Mouse (Mus musculus): ENCODE data around the gene Kcnh4. TPM values are rescaled to one million over a fixed set of nuclear protein-coding genes. Genes with fewer than 3 reads are reported as not detected.
A peak's percentile ranks its signal among the peaks of the same experiment; 100 is the strongest.

Gene Kcnh4
- polyA plus RNA-seq, 2 experiments: not detected

GRCm38 (mm10) chr11:100778069-100778468, 18.3 kb upstream of the Kcnh4 start:
- Histone ChIP-seq H3K9me3 (ENCODE audit: control insufficient read depth, low read length) (no peaks in the 10 kb centered on the region), H3K9ac (replicated peaks) (no peak overlapping the region), H3K36me3 (replicated peaks; ENCODE audit: control insufficient read depth, insufficient read depth, low read depth) (peaks cover 16% of the 10 kb centered on the region), H3K27me3 (ENCODE audit: control insufficient read depth, insufficient read depth, low read length) (no peaks in the 10 kb centered on the region), H3K4me1 (replicated peaks; ENCODE audit: control insufficient read depth in 2 of 2, insufficient read depth in 2 of 2, low read length in 1 of 2) (no peaks in the 10 kb centered on the region), H3K4me3 (ENCODE audit: insufficient read depth in 1 of 2, low read depth in 2 of 2, low read length in 2 of 2) (no peak overlapping the region), H3K27ac (no peak overlapping the region), H3K4me2 (ENCODE audit: low read depth) (no peak overlapping the region)
- DNase-seq (ENCODE audit: low read depth in 3 of 3, low spot score in 3 of 3) (no peak), ATAC-seq (ENCODE audit: insufficient read depth) (no peak)
- TF ChIP-seq EP300 (IDR thresholded peaks at IDR 0.05; ENCODE audit: low read depth): no peak
- no peak for TF ChIP-seq CTCF (IDR thresholded peaks at IDR 0.05; ENCODE audit: low read depth)
- WGBS (ENCODE audit: insufficient replicate concordance): 41% methylated on average over 3 of the region's 3 CpGs

DNA sequence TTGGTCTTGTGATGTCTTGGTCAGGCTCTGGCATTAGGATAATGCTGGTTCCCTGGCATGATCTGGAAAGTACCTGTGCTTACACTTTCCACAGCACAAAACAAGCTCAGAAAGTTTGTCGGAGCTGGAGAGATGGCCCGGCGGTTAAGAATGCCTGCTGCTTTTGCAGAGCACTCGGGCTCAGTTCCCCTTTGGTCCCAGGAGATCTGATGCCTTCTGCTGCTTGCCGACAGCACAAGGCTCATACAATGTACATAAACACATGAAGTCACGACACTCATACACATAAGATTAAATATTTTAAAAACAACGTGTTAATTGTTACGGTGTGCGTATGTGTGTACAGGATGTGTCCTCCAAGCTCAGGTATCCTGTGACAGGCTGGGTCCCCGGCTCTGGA, 16.2 kb upstream of the Kcnh4 start:
- no peaks in the 10 kb centered on the region for H3K27me3 ChIP-seq (ENCODE audit: control insufficient read depth, insufficient read depth, low read length)
- no peak overlapping the region for H3K9ac ChIP-seq (replicated peaks)
- H3K27ac ChIP-seq: no peak overlapping the region
- 0 out of 4 replicates have a peak, but pooled peaks cover 0 to 2% of the 10 kb centered on the region in 2 experiments for H3K4me1 ChIP-seq (replicated peaks; ENCODE audit: control insufficient read depth in 2 of 2, insufficient read depth in 2 of 2, low read length in 1 of 2)
- H3K4me2 ChIP-seq (ENCODE audit: low read depth): no peak overlapping the region
- DNase-seq (ENCODE audit: low read depth in 3 of 3, low spot score in 3 of 3): no peak
- H3K4me3 ChIP-seq (ENCODE audit: insufficient read depth in 1 of 2, low read depth in 2 of 2, low read length in 2 of 2): no peak overlapping the region
- ATAC-seq (ENCODE audit: insufficient read depth): no peak
- H3K9me3 ChIP-seq (ENCODE audit: control insufficient read depth, low read length): no peaks in the 10 kb centered on the region
- no peak for TF ChIP-seq EP300 (IDR thresholded peaks at IDR 0.05; ENCODE audit: low read depth)
- TF ChIP-seq CTCF (IDR thresholded peaks at IDR 0.05; ENCODE audit: low read depth): no peak
- H3K36me3 ChIP-seq (replicated peaks; ENCODE audit: control insufficient read depth, insufficient read depth, low read depth): peaks cover 5% of the 10 kb centered on the region; the same call in 1 of the 2 replicates
- 76% methylated on average over 10 of the region's 10 CpGs for WGBS (ENCODE audit: insufficient replicate concordance)

GRCm38 (mm10) chr11:100774261-100774660, 14.5 kb upstream of the Kcnh4 start:
- Histone ChIP-seq H3K4me2 (ENCODE audit: low read depth) (no peak overlapping the region), H3K27ac (no peak overlapping the region), H3K4me3 (ENCODE audit: insufficient read depth in 1 of 2, low read depth in 2 of 2, low read length in 2 of 2) (no peak overlapping the region), H3K9me3 (ENCODE audit: control insufficient read depth, low read length) (no peaks in the 10 kb centered on the region), H3K9ac (replicated peaks) (no peak overlapping the region), H3K36me3 (replicated peaks; ENCODE audit: control insufficient read depth, insufficient read depth, low read depth) (peaks cover 4% of the 10 kb centered on the region; the same call in 1 of the 2 replicates), H3K4me1 (replicated peaks; ENCODE audit: control insufficient read depth in 2 of 2, insufficient read depth in 2 of 2, low read length in 1 of 2) (0 out of 4 replicates have a peak, but pooled peaks cover 0 to 3% of the 10 kb centered on the region in 2 experiments), H3K27me3 (ENCODE audit: control insufficient read depth, insufficient read depth, low read length) (no peaks in the 10 kb centered on the region)
- DNase-seq (ENCODE audit: low read depth in 3 of 3, low spot score in 3 of 3) (no peak), ATAC-seq (ENCODE audit: insufficient read depth) (no peak)
- WGBS (ENCODE audit: insufficient replicate concordance): 60% methylated on average over 4 of the region's 4 CpGs
- TF ChIP-seq CTCF (IDR thresholded peaks at IDR 0.05; ENCODE audit: low read depth) (no peak), EP300 (IDR thresholded peaks at IDR 0.05; ENCODE audit: low read depth) (no peak)

DNA sequence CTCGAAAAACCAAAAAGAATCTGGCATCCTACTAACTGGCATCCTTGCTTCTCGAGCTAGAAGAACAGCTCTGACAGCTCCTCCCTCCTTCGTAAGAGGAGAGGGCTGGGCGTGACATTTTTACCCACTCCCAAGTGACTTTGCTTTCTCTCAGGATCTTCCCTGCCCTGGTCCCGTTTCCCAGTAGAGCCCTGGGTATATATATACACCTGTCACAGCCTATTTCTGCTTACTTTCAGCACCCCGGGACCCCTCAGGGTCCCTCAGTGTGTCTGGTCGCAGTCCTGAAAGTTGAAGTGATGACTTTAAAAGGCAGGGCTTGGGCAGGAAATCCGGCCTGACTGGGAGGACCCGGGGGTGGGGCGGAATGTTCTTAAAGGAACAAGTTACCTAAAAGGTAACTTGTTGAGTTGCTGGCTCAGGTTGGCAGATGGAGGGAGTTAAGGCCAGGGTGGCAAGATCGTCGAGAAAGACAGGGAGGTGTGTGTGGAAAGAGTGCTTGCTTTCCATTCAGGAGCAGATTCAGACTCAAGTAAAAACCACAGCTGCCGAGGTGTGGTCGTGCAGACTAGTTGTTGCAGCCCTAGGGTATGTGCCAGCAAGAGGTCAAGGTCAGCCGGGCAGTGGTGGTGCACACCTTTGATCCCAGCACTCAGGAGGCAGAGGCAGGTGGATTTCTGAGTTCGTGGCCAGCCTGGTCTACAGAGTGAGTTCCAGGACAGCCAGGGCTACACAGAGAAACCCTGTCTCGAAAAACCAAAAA, 11.1 kb upstream of the Kcnh4 start, which contains the start of gene Ghdc:
TSS of gene Ghdc (minus strand) at position 312 of the 763 bp plus-strand sequence.
- DNase-seq (ENCODE audit: low read depth in 3 of 3, low spot score in 3 of 3): peak; percentile 46 to 53 (median 48)
- Histone ChIP-seq H3K9me3 (ENCODE audit: control insufficient read depth, low read length) (no peaks in the 10 kb centered on the region), H3K27me3 (ENCODE audit: control insufficient read depth, insufficient read depth, low read length) (no peaks in the 10 kb centered on the region), H3K9ac (replicated peaks) (peak within 1 kb of the TSS; percentile 54), H3K4me3 (ENCODE audit: insufficient read depth in 1 of 2, low read depth in 2 of 2, low read length in 2 of 2) (peak within 1 kb of the TSS; percentile 61 to 62), H3K36me3 (replicated peaks; ENCODE audit: control insufficient read depth, insufficient read depth, low read depth) (no peaks in the 10 kb centered on the region), H3K4me2 (ENCODE audit: low read depth) (peak within 1 kb of the TSS; percentile 74), H3K4me1 (replicated peaks; ENCODE audit: control insufficient read depth in 2 of 2, insufficient read depth in 2 of 2, low read length in 1 of 2) (0 out of 4 replicates have a peak, but pooled peaks cover 0 to 3% of the 10 kb centered on the region in 2 experiments), H3K27ac (no peak within 1 kb of the TSS)
- 7% methylated on average over 17 of the region's 17 CpGs for WGBS (ENCODE audit: insufficient replicate concordance)
- TF ChIP-seq EP300 (IDR thresholded peaks at IDR 0.05; ENCODE audit: low read depth) (no peak), CTCF (IDR thresholded peaks at IDR 0.05; ENCODE audit: low read depth) (no peak)
- peak; percentile 59 for ATAC-seq (ENCODE audit: insufficient read depth)

- Histone ChIP-seq H3K4me2 (ENCODE audit: low read depth) (peak overlapping the region; percentile 74), H3K36me3 (replicated peaks; ENCODE audit: control insufficient read depth, insufficient read depth, low read depth) (no peaks in the 10 kb centered on the region), H3K27me3 (ENCODE audit: control insufficient read depth, insufficient read depth, low read length) (no peaks in the 10 kb centered on the region), H3K9ac (replicated peaks) (no peak overlapping the region), H3K4me3 (ENCODE audit: insufficient read depth in 1 of 2, low read depth in 2 of 2, low read length in 2 of 2) (peak overlapping the region in 1 of 2 experiments; percentile 62; a peak in 2 of 4 replicates), H3K4me1 (replicated peaks; ENCODE audit: control insufficient read depth in 2 of 2, insufficient read depth in 2 of 2, low read length in 1 of 2) (0 out of 4 replicates have a peak, but pooled peaks cover 0 to 3% of the 10 kb centered on the region in 2 experiments), H3K27ac (no peak overlapping the region), H3K9me3 (ENCODE audit: control insufficient read depth, low read length) (no peaks in the 10 kb centered on the region)
- TF ChIP-seq EP300 (IDR thresholded peaks at IDR 0.05; ENCODE audit: low read depth): no peak
- TF ChIP-seq CTCF (IDR thresholded peaks at IDR 0.05; ENCODE audit: low read depth): no peak
- 58% methylated on average over 6 of the region's 6 CpGs for WGBS (ENCODE audit: insufficient replicate concordance)
- DNase-seq (ENCODE audit: low read depth in 3 of 3, low spot score in 3 of 3): no peak
- ATAC-seq (ENCODE audit: insufficient read depth): no peak
These were observed 10.2 kb upstream of the Kcnh4 start for GRCm38 (mm10) chr11:100769980-100770379.
